Mouse (Mus musculus): Measurements from ENCODE around the gene Arf6. TPM values are rescaled to one million over a fixed set of nuclear protein-coding genes. Genes with fewer than 3 reads are reported as not detected.
"Not testable (repeated sequence)": the region's sequence is repeated elsewhere in the genome, so short reads cannot be mapped to it uniquely, and the experiment has no call there.

The Arf6 gene
- 25.9 and 27.3 TPM in 2 replicates for polyA plus RNA-seq (2015; fragmentation: Nextera tagmentation; extraction: Ambion mirVana)

GRCm38 (mm10) chr12:69371854-69372671 lies at the start of gene Arf6, which contains the start of gene Gm9887:
TSS of gene Arf6 (plus strand) at chr12:69372150.
TSS of gene Gm9887 (minus strand) at chr12:69372458.
- H3K4me3 ChIP-seq, result peak within 1 kb of the TSS; percentile 92
- peak within 1 kb of the TSS; percentile 89 for H3K4me2 ChIP-seq
- H3K9me3 ChIP-seq, result no peaks in the 10 kb centered on the region
- no peaks in the 10 kb centered on the region for H3K36me3 ChIP-seq (replicated peaks)
- under 1% methylated on average over 96 of the region's 121 CpGs for WGBS
- H3K27ac ChIP-seq, result peak within 1 kb of the TSS; percentile 91
- H3K4me1 ChIP-seq, result peaks cover 31% of the 10 kb centered on the region
- H3K9ac ChIP-seq, result peak within 1 kb of the TSS; percentile 89
- peak; percentile 95 for ATAC-seq (replicated peaks)
- H3K27me3 ChIP-seq (replicated peaks), result no peaks in the 10 kb centered on the region

- H3K27ac ChIP-seq, result no peak overlapping the region
- no peak overlapping the region for H3K4me3 ChIP-seq
- 89% methylated on average over 3 of the region's 3 CpGs for WGBS
- H3K9me3 ChIP-seq, result no peaks in the 10 kb centered on the region
- H3K4me1 ChIP-seq, result no peaks in the 10 kb centered on the region
- no peak overlapping the region for H3K4me2 ChIP-seq
- H3K36me3 ChIP-seq (replicated peaks), result peaks cover 17% of the 10 kb centered on the region
- no peaks in the 10 kb centered on the region for H3K27me3 ChIP-seq (replicated peaks)
- no peak for ATAC-seq (replicated peaks)
- no peak overlapping the region for H3K9ac ChIP-seq
Measured at GRCm38 (mm10) chr12:69331187-69331586, 40.8 kb upstream of the Arf6 start.

- no peaks in the 10 kb centered on the region for H3K27me3 ChIP-seq (replicated peaks)
- no peaks in the 10 kb centered on the region for H3K9me3 ChIP-seq
- no peak overlapping the region for H3K4me2 ChIP-seq
- no peaks in the 10 kb centered on the region for H3K4me1 ChIP-seq
- 96% methylated on average over 1 of the region's 1 CpGs for WGBS
- no peak overlapping the region for H3K9ac ChIP-seq
- no peak overlapping the region for H3K27ac ChIP-seq
- H3K36me3 ChIP-seq (replicated peaks), result peaks cover 23% of the 10 kb centered on the region
- no peak overlapping the region for H3K4me3 ChIP-seq
- ATAC-seq (replicated peaks), result no peak
Measured at GRCm38 (mm10) chr12:69332147-69332546, 39.8 kb upstream of the Arf6 start.

DNA sequence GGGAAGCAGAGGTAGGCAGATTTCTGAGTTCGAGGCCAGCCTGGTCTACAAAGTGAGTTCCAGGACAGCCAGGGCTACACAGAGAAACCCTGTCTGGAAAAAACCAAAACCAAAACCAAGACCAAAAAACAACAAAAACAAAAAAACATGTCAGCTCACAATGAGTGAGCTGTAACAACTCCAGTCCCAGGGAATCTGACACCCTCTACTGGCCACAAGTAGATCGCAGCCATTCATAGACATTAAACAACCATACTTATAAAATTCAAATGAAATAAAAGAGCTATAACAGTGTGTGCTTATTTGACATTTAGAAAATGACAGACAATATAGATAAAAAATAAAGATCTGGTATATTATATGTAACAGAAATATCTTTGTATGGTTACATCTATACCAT lies 38.4 kb upstream of the Arf6 start:
- H3K9ac ChIP-seq, result no peak overlapping the region

GRCm38 (mm10) chr12:69349928-69350327 lies 22.0 kb upstream of the Arf6 start:
- no peak overlapping the region for H3K4me3 ChIP-seq
- no peak overlapping the region for H3K27ac ChIP-seq
- H3K4me2 ChIP-seq, result no peak overlapping the region
- no peaks in the 10 kb centered on the region for H3K9me3 ChIP-seq
- H3K36me3 ChIP-seq (replicated peaks), result peaks cover 47% of the 10 kb centered on the region
- H3K4me1 ChIP-seq, result no peaks in the 10 kb centered on the region
- no peak overlapping the region for H3K9ac ChIP-seq
- H3K27me3 ChIP-seq (replicated peaks), result no peaks in the 10 kb centered on the region
- ATAC-seq (replicated peaks), result no peak
- 92% methylated on average over 2 of the region's 2 CpGs for WGBS

More for the DNA sequence above, 38.4 kb upstream of the Arf6 start:
- H3K27ac ChIP-seq, result no peak overlapping the region
- no peaks in the 10 kb centered on the region for H3K9me3 ChIP-seq
- no peak for ATAC-seq (replicated peaks)
- WGBS, result 92% methylated on average over 2 of the region's 2 CpGs
- H3K36me3 ChIP-seq (replicated peaks), result peaks cover 27% of the 10 kb centered on the region
- no peaks in the 10 kb centered on the region for H3K27me3 ChIP-seq (replicated peaks)
- H3K4me1 ChIP-seq, result no peaks in the 10 kb centered on the region
- no peak overlapping the region for H3K4me2 ChIP-seq
- H3K4me3 ChIP-seq, result no peak overlapping the region

DNA sequence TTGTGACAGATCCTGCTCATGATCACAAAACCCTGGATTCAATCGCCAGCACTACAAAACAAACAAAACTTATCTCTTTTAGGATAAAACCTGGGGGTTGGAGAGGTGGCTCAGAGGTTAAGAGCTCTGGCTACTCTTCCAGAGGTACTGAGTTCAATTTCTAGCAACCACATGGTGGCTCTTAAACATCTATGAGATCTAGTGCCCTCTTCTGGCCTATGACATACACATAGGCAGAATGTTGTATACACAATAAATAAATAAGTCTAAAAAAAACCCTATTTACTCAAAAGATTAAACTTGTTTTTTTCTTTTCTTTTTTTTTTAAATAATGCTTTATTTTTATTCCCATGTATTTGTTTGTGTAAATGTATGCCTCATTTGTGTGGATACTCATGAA lies 20.3 kb upstream of the Arf6 start:
- H3K4me3 ChIP-seq, result no peak overlapping the region
- no peaks in the 10 kb centered on the region for H3K9me3 ChIP-seq
- ATAC-seq (replicated peaks), result no peak
- WGBS, result 98% methylated on average over 1 of the region's 1 CpGs
- peaks cover 39% of the 10 kb centered on the region for H3K36me3 ChIP-seq (replicated peaks)
- H3K4me1 ChIP-seq, result peaks cover 11% of the 10 kb centered on the region
- H3K4me2 ChIP-seq, result no peak overlapping the region
- H3K9ac ChIP-seq, result no peak overlapping the region
- H3K27me3 ChIP-seq (replicated peaks), result no peaks in the 10 kb centered on the region
- H3K27ac ChIP-seq, result no peak overlapping the region

DNA sequence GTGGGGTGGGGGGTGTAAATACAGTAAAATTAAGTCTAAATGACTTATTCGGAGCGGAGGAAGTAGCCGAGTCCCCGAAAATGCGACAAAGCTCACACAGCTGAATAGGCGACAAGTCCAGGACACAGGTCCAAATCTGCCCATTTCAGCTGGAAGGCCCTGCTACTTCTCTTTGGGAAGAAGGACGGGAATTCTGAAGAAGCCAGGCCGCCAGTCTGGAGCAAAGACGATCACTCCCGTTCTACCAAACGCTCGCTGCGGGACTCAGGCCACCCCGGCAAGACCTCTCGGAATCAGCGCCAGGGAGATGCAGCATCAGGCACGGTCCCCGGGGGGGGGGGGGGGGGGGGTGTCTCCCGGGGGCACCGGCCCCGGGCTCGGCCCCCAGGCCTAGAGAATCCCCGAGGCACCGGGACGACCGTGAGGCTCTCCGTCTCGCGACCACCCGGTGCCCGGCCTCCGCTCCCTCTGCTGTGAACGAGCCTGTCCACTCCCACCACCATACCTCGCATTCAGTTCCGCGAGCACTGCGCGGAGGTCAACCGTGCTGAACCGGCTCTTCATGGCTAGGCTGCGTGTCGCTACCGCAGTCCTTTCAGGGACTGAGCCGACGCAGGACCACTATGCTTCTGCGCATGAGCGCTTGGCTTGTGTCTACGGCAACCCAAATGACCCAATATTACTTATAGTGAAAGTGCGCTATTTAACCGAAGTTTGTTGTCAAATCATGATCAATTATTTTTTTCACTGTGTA lies 15.2 kb upstream of the Arf6 start, which contains the start of gene Nemf:
TSS of gene Nemf (minus strand) at position 620 of the 754 bp plus-strand sequence.
- Histone ChIP-seq H3K36me3 (replicated peaks) (peaks cover 13% of the 10 kb centered on the region), H3K9me3 (no peaks in the 10 kb centered on the region), H3K27ac (peak within 1 kb of the TSS; percentile 81), H3K4me2 (peak within 1 kb of the TSS; percentile 71), H3K4me1 (peaks cover 13% of the 10 kb centered on the region), H3K9ac (peak within 1 kb of the TSS; percentile 77), H3K4me3 (peak within 1 kb of the TSS; percentile 68), H3K27me3 (replicated peaks) (no peaks in the 10 kb centered on the region)
- ATAC-seq (replicated peaks), result peak; percentile 53
- under 1% methylated on average over 48 of the region's 50 CpGs for WGBS

DNA sequence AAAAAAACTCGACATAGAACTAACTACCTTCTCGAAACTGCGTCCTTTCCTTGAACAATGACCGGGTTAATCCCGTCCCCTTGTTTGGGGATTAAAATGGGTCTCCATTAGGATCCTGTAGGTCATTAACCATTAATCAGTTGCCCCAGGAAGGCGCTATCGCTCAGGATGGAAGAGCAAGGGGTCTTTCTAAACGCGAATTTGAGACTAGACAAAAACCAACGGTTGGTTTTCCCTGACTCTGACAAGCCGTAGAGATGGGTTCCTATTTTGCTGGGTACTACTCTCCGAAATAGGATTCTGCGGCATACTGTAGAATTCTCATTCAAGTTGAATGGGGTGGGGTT lies 14.7 kb upstream of the Arf6 start:
- Histone ChIP-seq H3K27ac (no peak overlapping the region), H3K36me3 (replicated peaks) (peaks cover 9% of the 10 kb centered on the region), H3K9me3 (no peaks in the 10 kb centered on the region), H3K27me3 (replicated peaks) (no peaks in the 10 kb centered on the region), H3K4me3 (peak overlapping the region; percentile 68), H3K4me1 (peaks cover 18% of the 10 kb centered on the region), H3K9ac (peak overlapping the region; percentile 77; the same call in 1 of the 2 replicates), H3K4me2 (peak overlapping the region; percentile 71)
- ATAC-seq (replicated peaks), result no peak
- WGBS, result 7% methylated on average over 13 of the region's 13 CpGs

DNA sequence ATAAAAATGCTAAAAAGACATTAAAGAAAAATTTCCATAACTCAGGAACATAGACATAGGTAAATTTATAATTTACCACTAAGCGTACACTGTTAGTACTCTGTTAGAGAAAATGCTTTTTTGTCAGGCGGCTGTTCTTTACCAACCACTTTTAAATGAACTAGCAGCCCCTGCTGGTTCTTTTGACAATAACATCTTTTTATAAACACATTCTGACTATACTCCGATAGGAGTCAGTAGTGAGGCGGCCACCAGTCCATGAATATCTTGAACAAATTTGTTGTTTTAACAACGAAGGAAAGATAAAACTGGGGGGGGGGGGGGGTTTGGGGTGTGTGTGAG lies 11.3 kb upstream of the Arf6 start:
- WGBS, result 15% methylated on average over 5 of the region's 5 CpGs
- Histone ChIP-seq H3K9me3 (no peaks in the 10 kb centered on the region), H3K27ac (no peak overlapping the region), H3K4me2 (no peak overlapping the region), H3K36me3 (replicated peaks) (no peaks in the 10 kb centered on the region), H3K9ac (no peak overlapping the region), H3K4me3 (0 out of 2 replicates have a peak overlapping the region, but pooled peaks have one; percentile 56), H3K27me3 (replicated peaks) (no peaks in the 10 kb centered on the region), H3K4me1 (peaks cover 28% of the 10 kb centered on the region)
- ATAC-seq (replicated peaks), result peak; percentile 7

GRCm38 (mm10) chr12:69360997-69361899 lies 10.7 kb upstream of the Arf6 start:
- Histone ChIP-seq H3K4me1 (peaks cover 24% of the 10 kb centered on the region), H3K4me3 (peak overlapping the region; percentile 56), H3K4me2 (peak overlapping the region; percentile 66), H3K27ac (peak overlapping the region; percentile 90), H3K9ac (peak overlapping the region; percentile 57)
- not testable (repeated sequence) for H3K27me3 ChIP-seq (replicated peaks); H3K36me3 ChIP-seq (replicated peaks); H3K9me3 ChIP-seq
- WGBS, result under 1% methylated on average over 40 of the region's 50 CpGs
- ATAC-seq (replicated peaks), result peak; percentile 97

- H3K27me3 ChIP-seq (replicated peaks), result no peaks in the 10 kb centered on the region
- peaks cover 22% of the 10 kb centered on the region for H3K4me1 ChIP-seq
- ATAC-seq (replicated peaks), result no peak
- H3K4me3 ChIP-seq, result peak overlapping the region; percentile 56
- H3K9ac ChIP-seq, result peak overlapping the region; percentile 57
- H3K9me3 ChIP-seq, result no peaks in the 10 kb centered on the region
- peak overlapping the region; percentile 90 for H3K27ac ChIP-seq
- H3K4me2 ChIP-seq, result peak overlapping the region; percentile 66
- H3K36me3 ChIP-seq (replicated peaks), result no peaks in the 10 kb centered on the region
- WGBS, result 5% methylated on average over 10 of the region's 10 CpGs
Measured at GRCm38 (mm10) chr12:69361919-69362318, 10.0 kb upstream of the Arf6 start.

GRCm38 (mm10) chr12:69362388-69362787 lies 9.6 kb upstream of the Arf6 start:
- H3K27ac ChIP-seq, result no peak overlapping the region
- no peaks in the 10 kb centered on the region for H3K27me3 ChIP-seq (replicated peaks)
- H3K4me2 ChIP-seq, result peak overlapping the region; percentile 66
- no peak for ATAC-seq (replicated peaks)
- H3K36me3 ChIP-seq (replicated peaks), result no peaks in the 10 kb centered on the region
- H3K4me3 ChIP-seq, result no peak overlapping the region; the same call in 1 of the 2 replicates
- 47% methylated on average over 4 of the region's 4 CpGs for WGBS
- no peaks in the 10 kb centered on the region for H3K9me3 ChIP-seq
- peaks cover 22% of the 10 kb centered on the region for H3K4me1 ChIP-seq
- H3K9ac ChIP-seq, result no peak overlapping the region

All from midbrain, embryonic 15.5 days (tissue).